Mouse (Mus musculus): Measurements from ENCODE around the gene Pnpla1.

Gene Pnpla1

GRCm38 (mm10) chr17:28886266-28886665 lies 28.1 kb downstream of the Pnpla1 start:
- no peak for DNase-seq

- no peak for DNase-seq
Measured at GRCm38 (mm10) chr17:28894050-28894767, 36.0 kb downstream of the Pnpla1 start.

- no peak for DNase-seq
Measured at GRCm38 (mm10) chr17:28895217-28895875, 37.1 kb downstream of the Pnpla1 start.

- DNase-seq, result no peak
Measured at GRCm38 (mm10) chr17:28896095-28896780, 38.0 kb downstream of the Pnpla1 start.

- DNase-seq, result no peak
Measured at GRCm38 (mm10) chr17:28897817-28898216, 39.6 kb downstream of the Pnpla1 start.

- no peak for DNase-seq
Measured at GRCm38 (mm10) chr17:28898249-28898648, 40.0 kb downstream of the Pnpla1 start.

GRCm38 (mm10) chr17:28899427-28899826 lies 41.2 kb downstream of the Pnpla1 start:
- no peak for DNase-seq

GRCm38 (mm10) chr17:28901559-28901958 lies 43.3 kb downstream of the Pnpla1 start:
- no peak for DNase-seq

GRCm38 (mm10) chr17:28904546-28905376 lies 46.5 kb downstream of the Pnpla1 start:
- DNase-seq, result peak; percentile 69

- no peak for DNase-seq
Measured at GRCm38 (mm10) chr17:28905377-28905916, 47.2 kb downstream of the Pnpla1 start.

- no peak for DNase-seq
Measured at GRCm38 (mm10) chr17:28907959-28908358, 49.7 kb downstream of the Pnpla1 start.

- DNase-seq, result peak; percentile 76
Measured at GRCm38 (mm10) chr17:28909252-28909941, 51.2 kb downstream of the Pnpla1 start.

- DNase-seq, result no peak
Measured at GRCm38 (mm10) chr17:28910139-28910538, 51.9 kb downstream of the Pnpla1 start.

- DNase-seq, result no peak
Measured at GRCm38 (mm10) chr17:28913200-28913599, 55.0 kb downstream of the Pnpla1 start.

GRCm38 (mm10) chr17:28913940-28914339 lies 55.7 kb downstream of the Pnpla1 start:
- no peak for DNase-seq

- DNase-seq, result no peak
Measured at GRCm38 (mm10) chr17:28915060-28915628, 56.9 kb downstream of the Pnpla1 start, which contains the start of gene 4930539E08Rik. 4930539E08Rik (minus strand) TSS chr17:28915324.

- no peak for DNase-seq
Measured at GRCm38 (mm10) chr17:28916520-28916919, 58.3 kb downstream of the Pnpla1 start.

- no peak for DNase-seq
Measured at GRCm38 (mm10) chr17:28921086-28921485, 62.9 kb downstream of the Pnpla1 start.

GRCm38 (mm10) chr17:28922096-28922495 lies 63.9 kb downstream of the Pnpla1 start:
- DNase-seq, result no peak

GRCm38 (mm10) chr17:28924957-28925595 lies 66.9 kb downstream of the Pnpla1 start:
- DNase-seq, result no peak

- DNase-seq, result peak; percentile 82
Measured at GRCm38 (mm10) chr17:28926380-28926779, 68.2 kb downstream of the Pnpla1 start.

All from thymus, postnatal 14 days (tissue).